Mouse (Mus musculus) intestine, postnatal 0 days (tissue): ENCODE measurements around the gene Dnajb5. TPM values are rescaled to one million over a fixed set of nuclear protein-coding genes. Genes with fewer than 3 reads are reported as not detected.

Source experiments
- ATAC-seq: fragments of 200-750 bp; cut with Nextera tagmentation; 2 replicates; pipeline ENCODE4 v1.8.0; 2017; ENCODE audit warnings: mild to moderate bottlenecking, moderate TSS enrichment, moderate library complexity
- H3K27ac ChIP-seq: fragments of 300-500 bp; sonication (generic); 2 replicates; pipeline ENCODE4 v1.5.1; 2014; ENCODE audit warnings: mild to moderate bottlenecking, low read depth, low read length, moderate library complexity
- H3K27me3 ChIP-seq: fragments of 300-500 bp; sonication (generic); replicated peaks from 2 replicates; pipeline ENCODE4 v1.6.1; 2014; ENCODE audit warnings: low read length, mixed read lengths; ENCODE audit not compliant: control insufficient read depth, insufficient read depth
- H3K36me3 ChIP-seq: fragments of 300-500 bp; sonication (generic); 2 replicates; pipeline ENCODE4 v1.6.1; 2014; ENCODE audit warnings: mild to moderate bottlenecking, moderate library complexity; ENCODE audit not compliant: control insufficient read depth, insufficient read depth
- H3K4me1 ChIP-seq: fragments of 300-500 bp; sonication (generic); replicated peaks from 2 replicates; pipeline ENCODE4 v1.6.1; 2014; ENCODE audit warnings: antibody characterized with exemption, low read length, mixed read lengths; ENCODE audit not compliant: control insufficient read depth, insufficient read depth
- H3K4me2 ChIP-seq: fragments of 300-500 bp; sonication (generic); replicated peaks from 2 replicates; pipeline ENCODE4 v1.6.1; 2014; ENCODE audit warnings: low read depth, mild to moderate bottlenecking, moderate library complexity
- H3K4me3 ChIP-seq: fragments of 300-500 bp; sonication (generic); 2 replicates; pipeline ENCODE4 v1.5.1; 2014; ENCODE audit warnings: low read depth, low read length
- H3K9ac ChIP-seq: fragments of 300-500 bp; sonication (generic); 2 replicates; pipeline ENCODE4 v1.6.1; 2014; ENCODE audit warnings: mild to moderate bottlenecking, low read depth, low read length
- H3K9me3 ChIP-seq: fragments of 300-500 bp; sonication (generic); 2 replicates; pipeline ENCODE4 v1.6.1; 2016; ENCODE audit warnings: mixed run types; ENCODE audit not compliant: control insufficient read depth
- CTCF ChIP-seq: sonication (generic); IDR thresholded peaks from 2 replicates; pipeline ENCODE4 v1.5.1; 2016; ENCODE audit warnings: low read depth, mild to moderate bottlenecking, control low read depth, antibody characterized with exemption, moderate library complexity
- WGBS: fragments of 180-500 bp; shearing (Covaris S2); extraction: QIAGEN DNeasy Blood & Tissue Kit; methylation state at CpG from one replicate; pipeline ENCODE4 v1.1.7; 2014; 5-methylcytosine and 5-hydroxymethylcytosine counted together
- polyA plus RNA-seq: library from polyadenylated mRNA; unstranded; fragments of >200 nt; fragmentation: Nextera tagmentation; extraction: Ambion mirVana; gene quantifications from 2 replicates; pipeline ENCODE4 v1.2.1, GENCODE M21; 2015

The Dnajb5 gene
- polyA plus RNA-seq, 1 experiment from 2014 or later = 8.8 TPM

DNA sequence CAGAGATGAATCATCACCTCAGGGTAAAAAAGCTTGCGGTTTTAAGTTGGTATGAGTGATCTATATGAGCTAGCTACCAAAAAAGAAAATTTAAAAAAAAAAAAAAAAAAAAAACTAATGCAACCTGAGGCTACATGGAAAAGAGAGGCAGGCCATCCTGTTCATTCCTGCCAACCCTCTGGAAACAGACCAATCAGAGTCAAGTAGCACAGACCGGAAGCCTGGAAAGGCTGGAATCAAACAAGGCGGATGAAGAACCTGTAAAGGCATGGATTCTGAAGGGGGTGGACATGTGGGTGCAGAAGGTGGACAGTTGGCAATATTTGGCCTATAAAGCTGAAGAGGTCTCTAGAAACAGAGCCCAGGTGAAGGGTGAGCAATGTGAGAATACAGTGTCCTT, 4.2 kb upstream of the Dnajb5 start:
- Histone ChIP-seq H3K9ac (no peak overlapping the region), H3K27me3 (peaks cover 20% of the 10 kb centered on the region; the same call in 1 of the 2 replicates), H3K4me2 (no peak overlapping the region), H3K4me1 (peaks cover 5% of the 10 kb centered on the region; the same call in 1 of the 2 replicates), H3K9me3 (no peaks in the 10 kb centered on the region), H3K36me3 (no peaks in the 10 kb centered on the region), H3K4me3 (no peak overlapping the region), H3K27ac (no peak overlapping the region)
- ATAC-seq = no peak
- 88% methylated on average over 3 of the region's 3 CpGs for WGBS
- TF ChIP-seq CTCF = no peak

DNA sequence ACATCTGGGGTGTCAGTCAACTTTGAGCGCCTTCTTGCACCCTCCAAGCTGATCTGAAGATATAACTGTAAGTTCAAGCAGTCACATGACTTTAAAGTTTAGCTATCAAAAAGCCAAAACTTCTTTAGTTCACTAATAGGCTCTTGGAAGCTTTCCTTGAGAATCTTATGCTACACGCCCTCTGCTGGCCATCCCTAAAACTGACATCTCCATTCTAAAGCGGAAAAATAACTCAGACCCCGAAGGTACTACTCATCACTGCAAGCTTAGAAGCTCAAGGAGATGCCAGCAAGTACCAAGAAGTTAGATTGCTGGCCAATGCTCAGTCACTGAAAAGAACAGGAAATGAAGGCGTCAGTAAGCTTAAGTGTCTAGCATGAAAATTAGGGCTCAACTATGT, 3.7 kb upstream of the Dnajb5 start:
- TF ChIP-seq CTCF = peak; percentile 78
- Histone ChIP-seq H3K27ac (no peak overlapping the region), H3K4me1 (peaks cover 5% of the 10 kb centered on the region; the same call in 1 of the 2 replicates), H3K9me3 (no peaks in the 10 kb centered on the region), H3K27me3 (peaks cover 17% of the 10 kb centered on the region; the same call in 1 of the 2 replicates), H3K36me3 (no peaks in the 10 kb centered on the region), H3K4me3 (no peak overlapping the region), H3K9ac (no peak overlapping the region), H3K4me2 (no peak overlapping the region)
- no peak for ATAC-seq
- WGBS = 6% methylated on average over 5 of the region's 5 CpGs

DNA sequence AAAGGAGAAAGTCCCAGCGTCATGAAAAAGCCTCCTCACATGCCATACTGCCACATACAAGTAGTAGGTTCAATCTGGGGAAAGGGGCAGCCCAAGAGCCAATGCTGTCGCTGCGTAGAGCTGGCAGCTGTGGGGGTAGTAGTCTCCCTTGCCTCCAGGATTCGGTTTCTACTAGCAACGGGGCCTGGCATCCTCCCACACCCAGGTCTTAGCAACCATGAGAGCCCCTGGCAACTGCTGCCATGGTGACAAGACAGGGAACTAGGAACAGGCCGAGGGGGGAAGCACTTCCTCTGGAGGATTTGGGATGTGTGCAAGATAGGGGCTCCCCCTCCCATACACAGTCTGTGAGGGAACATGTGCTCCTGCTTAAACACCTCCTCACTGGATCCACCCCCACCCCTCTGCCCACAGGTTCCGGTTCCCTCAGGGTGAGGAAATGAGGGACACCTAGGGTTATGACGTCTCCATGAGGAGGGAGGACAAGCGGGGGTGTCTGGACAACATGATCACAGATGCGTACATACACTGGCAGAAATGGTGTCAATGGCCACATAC, 2.8 kb upstream of the Dnajb5 start:
- H3K4me2 ChIP-seq = no peak overlapping the region
- no peaks in the 10 kb centered on the region for H3K36me3 ChIP-seq
- no peak overlapping the region for H3K9ac ChIP-seq
- TF ChIP-seq CTCF = no peak
- no peak overlapping the region for H3K27ac ChIP-seq
- H3K4me1 ChIP-seq = peaks cover 8% of the 10 kb centered on the region; the same call in 1 of the 2 replicates
- WGBS = 67% methylated on average over 10 of the region's 10 CpGs
- H3K27me3 ChIP-seq = peaks cover 17% of the 10 kb centered on the region; the same call in 1 of the 2 replicates
- no peaks in the 10 kb centered on the region for H3K9me3 ChIP-seq
- no peak overlapping the region for H3K4me3 ChIP-seq
- ATAC-seq = no peak

DNA sequence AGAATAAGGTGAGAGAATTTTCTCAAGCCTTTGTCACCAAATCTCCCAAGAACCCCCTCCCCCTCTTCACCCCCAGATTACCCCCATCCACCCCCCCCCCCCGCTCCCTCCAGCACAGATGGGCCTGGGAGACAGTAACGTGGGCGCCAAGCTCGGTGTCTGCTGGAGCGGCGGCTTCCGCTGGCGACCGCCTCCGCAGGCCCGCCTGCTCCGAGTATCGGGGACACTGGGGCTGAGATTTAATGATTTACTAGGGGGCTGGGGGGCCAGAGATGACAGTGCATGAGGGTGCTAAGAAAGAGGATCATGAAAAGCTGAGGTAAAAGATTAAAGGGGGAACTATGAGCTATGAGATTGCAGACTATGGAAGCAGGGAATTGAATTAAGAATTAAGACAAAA, 1.1 kb upstream of the Dnajb5 start:
- H3K4me1 ChIP-seq = peaks cover 8% of the 10 kb centered on the region; the same call in 1 of the 2 replicates
- H3K4me2 ChIP-seq = no peak overlapping the region
- H3K27me3 ChIP-seq = peaks cover 17% of the 10 kb centered on the region; the same call in 1 of the 2 replicates
- H3K4me3 ChIP-seq = no peak overlapping the region
- no peak overlapping the region for H3K9ac ChIP-seq
- no peaks in the 10 kb centered on the region for H3K9me3 ChIP-seq
- no peaks in the 10 kb centered on the region; the same call in 1 of the 2 replicates for H3K36me3 ChIP-seq
- TF ChIP-seq CTCF = no peak
- no peak overlapping the region for H3K27ac ChIP-seq
- WGBS = 51% methylated on average over 13 of the region's 13 CpGs
- no peak for ATAC-seq

DNA sequence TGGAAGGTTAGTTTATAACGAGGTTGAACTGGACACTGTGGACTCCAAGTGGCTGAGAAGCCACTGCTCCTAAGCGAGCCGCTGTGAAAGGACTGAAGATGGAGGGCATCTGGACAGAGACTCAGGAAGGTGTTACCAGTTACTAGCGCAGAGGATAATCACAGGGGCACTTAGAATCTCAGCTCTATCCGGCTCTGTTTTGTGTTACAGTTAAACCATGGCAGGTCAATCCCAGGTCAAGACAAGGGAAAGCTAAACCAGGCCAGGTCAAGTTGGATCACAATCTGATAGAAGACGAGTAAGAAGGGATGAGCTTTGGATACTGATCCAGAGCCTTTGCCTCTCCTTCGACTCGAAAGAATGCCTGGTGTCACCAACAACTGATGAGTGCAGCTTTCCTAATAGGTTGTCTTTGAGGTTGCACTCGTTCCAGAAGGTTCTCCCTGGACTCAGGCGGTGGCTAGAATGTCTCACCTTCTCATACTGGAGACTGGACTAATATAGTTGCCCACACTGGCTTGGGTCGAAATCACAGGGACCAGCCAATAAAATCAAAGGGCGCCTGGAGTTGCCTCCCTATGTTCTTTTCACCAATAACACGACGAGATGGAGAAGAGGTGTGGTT, 451 bp upstream of the Dnajb5 start:
- H3K4me1 ChIP-seq = peaks cover 8% of the 10 kb centered on the region; the same call in 1 of the 2 replicates
- peak overlapping the region; percentile 78 for H3K4me3 ChIP-seq
- WGBS = 6% methylated on average over 14 of the region's 14 CpGs
- TF ChIP-seq CTCF = no peak
- no peaks in the 10 kb centered on the region; the same call in 1 of the 2 replicates for H3K36me3 ChIP-seq
- no peaks in the 10 kb centered on the region for H3K9me3 ChIP-seq
- H3K27ac ChIP-seq = no peak overlapping the region
- no peak for ATAC-seq
- H3K9ac ChIP-seq = peak overlapping the region; percentile 89; the same call in 1 of the 2 replicates
- peaks cover 17% of the 10 kb centered on the region; the same call in 1 of the 2 replicates for H3K27me3 ChIP-seq
- H3K4me2 ChIP-seq = peak overlapping the region; percentile 91

DNA sequence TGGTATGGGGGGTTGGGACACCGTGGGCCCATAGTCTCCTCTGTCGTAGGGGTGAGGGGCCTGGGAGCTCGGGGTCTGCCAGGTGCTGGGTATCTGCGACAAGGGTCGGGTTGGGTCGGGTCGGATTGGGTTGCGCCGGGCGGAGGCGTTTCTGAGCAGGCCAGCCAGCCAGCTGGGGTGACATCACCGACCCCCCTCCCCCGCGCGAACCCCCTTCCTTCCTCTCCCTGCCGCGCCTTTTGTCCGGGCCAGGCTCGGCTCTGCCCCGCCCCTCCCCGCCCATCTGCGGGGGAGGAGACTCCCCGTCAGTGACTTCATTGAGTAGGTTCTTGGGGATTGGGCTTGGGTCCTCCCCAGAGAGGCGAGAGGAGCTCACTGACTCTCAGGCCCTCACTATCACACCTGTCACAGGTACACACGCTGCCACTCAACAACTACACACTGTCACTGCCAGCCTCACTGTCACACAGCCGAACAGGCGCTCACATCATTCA, 498 bp downstream of the Dnajb5 start:
- peak overlapping the region; percentile 89 for H3K9ac ChIP-seq
- peak; percentile 73 for ATAC-seq
- WGBS = 3% methylated on average over 23 of the region's 27 CpGs
- H3K27ac ChIP-seq = peak overlapping the region; percentile 93
- no peaks in the 10 kb centered on the region for H3K9me3 ChIP-seq
- no peaks in the 10 kb centered on the region; the same call in 1 of the 2 replicates for H3K36me3 ChIP-seq
- TF ChIP-seq CTCF = no peak
- H3K4me2 ChIP-seq = peak overlapping the region; percentile 91
- H3K27me3 ChIP-seq = peaks cover 17% of the 10 kb centered on the region; the same call in 1 of the 2 replicates
- H3K4me1 ChIP-seq = peaks cover 8% of the 10 kb centered on the region; the same call in 1 of the 2 replicates
- peak overlapping the region; percentile 78 for H3K4me3 ChIP-seq
